Comparison of ENCODE assay signal across 16 mouse cellular contexts in the genomic region with DNA sequence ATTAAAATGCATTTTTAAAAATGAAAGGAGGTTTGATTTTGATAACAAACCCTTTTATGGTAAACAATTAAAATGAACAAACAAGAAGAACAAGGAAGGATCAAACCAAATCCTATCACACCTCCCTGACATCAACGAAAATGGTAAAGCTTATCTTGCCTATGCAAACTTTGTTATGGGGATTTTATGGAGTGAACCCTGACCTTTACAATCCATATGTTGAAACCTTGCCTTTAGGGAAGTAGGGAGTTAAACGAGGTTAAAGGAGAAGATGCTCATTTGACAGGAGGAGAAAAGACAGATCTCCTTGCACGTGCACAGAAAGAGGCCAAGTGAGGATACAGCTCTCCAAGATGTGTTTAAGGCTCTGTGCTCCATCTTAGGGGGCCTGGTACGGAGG.
"Had no signal": no experiment of that assay in that cellular context is flagged by ENCODE, and none has a peak within 500 bp of the region (broad histone marks: within the 10 kb centered on the region; RNA-seq: fewer than 3 reads in every experiment).

No protein-coding gene starts in this region.

- H3K4me1 ChIP-seq: neural tube, embryonic 13.5 days; neural tube, embryonic 15.5 days; stomach, embryonic 15.5 days had no signal

- H3K36me3 ChIP-seq: neural tube, embryonic 13.5 days; neural tube, embryonic 15.5 days; stomach, embryonic 15.5 days had no signal

- H3K4me3 ChIP-seq: neural tube, embryonic 13.5 days; neural tube, embryonic 15.5 days; stomach, embryonic 15.5 days had no signal

- H3K4me2 ChIP-seq: neural tube, embryonic 13.5 days; neural tube, embryonic 15.5 days; stomach, embryonic 15.5 days had no signal

- H3K27ac ChIP-seq: neural tube, embryonic 13.5 days; neural tube, embryonic 15.5 days; stomach, embryonic 15.5 days; stomach, postnatal 0 days had no signal

- DNase-seq: retina, postnatal 1 day; right cerebral cortex, adult 18-20 months; right cerebral cortex, postnatal 14 days; right cerebral cortex, postnatal 25 days; right cerebral cortex, postnatal 4 days; spleen, adult 18-20 months; thymus, adult 18-20 months; thymus, adult 2 months; thymus, postnatal 14 days; thymus, postnatal 25 days; thymus, postnatal 36 days; thymus, postnatal 4 days had no signal

- H3K9me3 ChIP-seq: neural tube, embryonic 13.5 days; neural tube, embryonic 15.5 days; stomach, embryonic 15.5 days had no signal

- H3K9ac ChIP-seq: neural tube, embryonic 13.5 days; neural tube, embryonic 15.5 days; stomach, embryonic 15.5 days had no signal

- H3K27me3 ChIP-seq: neural tube, embryonic 13.5 days; neural tube, embryonic 15.5 days; stomach, embryonic 15.5 days had no signal
